Mouse (Mus musculus) layer of hippocampus, adult 11-12 months (tissue): ENCODE measurements at regions not wholly inside any gene's neighbourhood (a gene's known extent, or its start where the extent isn't known, plus 50 kb on each side); places are given as distances from the start of the nearest gene placed in this dataset.

Experiments used
- DNase-seq: peaks from one replicate; pipeline ENCODE4 v3.0.0; 2022; ENCODE audit warnings: low spot score

- no peak for DNase-seq
These were observed 126.7 kb upstream of the Smarca2 start for GRCm38 (mm10) chr19:26478055-26478737.

- DNase-seq, result no peak
These were observed 120.5 kb upstream of the Smarca2 start for GRCm38 (mm10) chr19:26484322-26484721.

- DNase-seq, result no peak
These were observed 112.0 kb upstream of the Smarca2 start for GRCm38 (mm10) chr19:26492806-26493205.

DNA sequence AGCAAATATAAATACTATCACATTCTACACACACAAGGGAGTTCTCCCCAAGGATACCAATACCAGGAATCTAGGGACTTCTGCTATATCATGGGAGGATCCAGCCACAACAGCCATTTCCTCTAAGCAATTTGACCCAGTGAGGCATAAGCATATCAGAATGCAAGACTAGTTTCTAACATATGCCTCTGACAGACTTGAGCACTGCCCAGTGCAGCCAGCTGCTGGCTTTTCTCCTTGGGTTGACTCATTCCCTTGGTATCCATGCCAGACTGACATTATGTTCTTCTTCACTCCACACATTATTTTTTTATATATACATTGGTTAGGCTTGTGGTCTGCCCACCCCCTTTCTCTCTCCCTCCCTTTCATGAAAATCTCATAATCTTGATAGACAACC lies 103.8 kb upstream of the Smarca2 start:
- DNase-seq, result no peak

DNA sequence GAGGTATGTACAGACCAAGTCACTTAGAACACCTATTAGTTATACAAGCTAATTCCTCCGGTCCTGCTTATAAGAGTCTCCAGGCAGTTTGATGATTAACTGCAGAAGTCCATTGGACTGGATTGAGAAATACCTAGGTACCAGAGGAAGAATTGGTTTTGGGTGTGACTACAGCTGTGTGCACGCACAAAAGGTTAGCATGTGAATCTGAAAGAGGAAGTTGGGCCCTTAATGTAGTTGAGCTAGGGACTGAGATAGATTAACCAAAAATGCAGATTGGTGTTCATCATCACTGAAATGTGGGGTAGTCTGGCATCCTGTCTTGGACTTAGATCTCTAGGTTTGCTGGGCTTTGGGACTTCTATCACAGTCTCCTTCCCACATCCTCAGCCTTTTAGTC lies 100.8 kb upstream of the Smarca2 start:
- DNase-seq, result no peak

GRCm38 (mm10) chr19:26506802-26507201 lies 98.0 kb upstream of the Smarca2 start:
- DNase-seq, result no peak

DNA sequence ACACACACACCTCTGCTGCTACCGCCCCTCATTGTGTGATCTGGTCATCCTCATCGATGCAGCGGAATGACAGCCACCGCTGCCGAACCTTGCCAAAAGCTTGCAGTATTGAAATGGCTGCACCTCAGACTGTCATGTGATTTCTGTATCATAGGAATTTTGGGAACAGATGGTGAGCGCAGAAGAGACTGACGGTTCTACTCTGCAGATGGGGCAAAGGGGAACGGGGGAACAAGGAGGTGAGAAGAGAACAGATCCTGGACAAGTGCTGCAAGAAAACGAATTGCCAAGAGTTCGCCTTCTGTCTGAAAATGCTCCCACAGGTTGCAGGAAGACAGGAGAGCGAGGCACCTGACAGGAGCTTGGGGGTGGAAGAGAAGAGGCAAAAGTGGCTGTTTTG lies 96.9 kb upstream of the Smarca2 start:
- DNase-seq, result peak; percentile 13

- DNase-seq, result peak; percentile 12
These were observed 96.2 kb upstream of the Smarca2 start for GRCm38 (mm10) chr19:26508616-26509015.

GRCm38 (mm10) chr19:26509240-26509639 lies 95.6 kb upstream of the Smarca2 start:
- DNase-seq, result no peak

- no peak for DNase-seq
These were observed 94.7 kb upstream of the Smarca2 start for GRCm38 (mm10) chr19:26510185-26510584.

- DNase-seq, result no peak
These were observed 94.0 kb upstream of the Smarca2 start for GRCm38 (mm10) chr19:26510887-26511286.

- no peak for DNase-seq
These were observed 93.1 kb upstream of the Smarca2 start for GRCm38 (mm10) chr19:26511756-26512155.

DNA sequence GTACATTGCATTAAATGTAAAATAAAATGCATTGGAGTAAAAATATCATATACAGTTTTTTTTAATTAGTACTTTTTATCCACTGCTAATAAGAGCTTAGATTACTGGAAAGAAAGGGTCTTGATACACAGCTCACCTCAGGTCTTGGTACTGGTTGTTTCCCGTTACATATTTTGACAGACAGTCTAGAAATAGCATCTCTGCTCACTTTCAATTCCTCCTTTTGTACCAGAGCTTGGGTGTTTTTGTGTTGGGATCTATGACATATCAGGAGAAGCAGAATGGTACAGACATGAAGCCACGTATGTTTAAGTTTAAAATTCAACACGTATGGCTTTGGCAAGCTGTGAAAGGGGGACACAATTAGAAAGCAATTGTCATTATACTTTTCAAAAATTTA lies 80.3 kb upstream of the Smarca2 start:
- no peak for DNase-seq

- no peak for DNase-seq
These were observed 73.5 kb upstream of the Smarca2 start for GRCm38 (mm10) chr19:26531390-26531789.

GRCm38 (mm10) chr19:26532509-26532908 lies 72.3 kb upstream of the Smarca2 start:
- DNase-seq, result no peak

GRCm38 (mm10) chr19:26545671-26546070 lies 59.2 kb upstream of the Smarca2 start:
- DNase-seq, result no peak

DNA sequence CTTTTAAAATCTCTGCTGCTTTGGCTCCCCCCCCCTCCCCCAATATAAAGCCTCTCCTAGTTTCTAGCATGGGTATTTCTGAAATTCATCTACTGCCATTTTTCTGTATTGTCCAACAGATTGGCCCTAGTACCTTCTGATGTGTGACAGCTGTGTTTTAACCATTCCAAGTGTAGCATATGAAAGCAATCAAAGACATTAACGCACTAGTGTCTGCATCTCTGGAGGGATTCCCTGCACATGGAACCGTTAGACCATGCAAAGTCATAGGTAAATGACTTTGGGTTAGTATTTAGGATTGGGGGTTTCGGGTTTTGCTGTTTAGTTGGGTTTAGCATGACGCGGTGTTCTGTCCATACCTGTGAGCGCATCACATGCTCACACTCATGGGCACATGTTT lies 57.3 kb upstream of the Smarca2 start:
- no peak for DNase-seq

DNA sequence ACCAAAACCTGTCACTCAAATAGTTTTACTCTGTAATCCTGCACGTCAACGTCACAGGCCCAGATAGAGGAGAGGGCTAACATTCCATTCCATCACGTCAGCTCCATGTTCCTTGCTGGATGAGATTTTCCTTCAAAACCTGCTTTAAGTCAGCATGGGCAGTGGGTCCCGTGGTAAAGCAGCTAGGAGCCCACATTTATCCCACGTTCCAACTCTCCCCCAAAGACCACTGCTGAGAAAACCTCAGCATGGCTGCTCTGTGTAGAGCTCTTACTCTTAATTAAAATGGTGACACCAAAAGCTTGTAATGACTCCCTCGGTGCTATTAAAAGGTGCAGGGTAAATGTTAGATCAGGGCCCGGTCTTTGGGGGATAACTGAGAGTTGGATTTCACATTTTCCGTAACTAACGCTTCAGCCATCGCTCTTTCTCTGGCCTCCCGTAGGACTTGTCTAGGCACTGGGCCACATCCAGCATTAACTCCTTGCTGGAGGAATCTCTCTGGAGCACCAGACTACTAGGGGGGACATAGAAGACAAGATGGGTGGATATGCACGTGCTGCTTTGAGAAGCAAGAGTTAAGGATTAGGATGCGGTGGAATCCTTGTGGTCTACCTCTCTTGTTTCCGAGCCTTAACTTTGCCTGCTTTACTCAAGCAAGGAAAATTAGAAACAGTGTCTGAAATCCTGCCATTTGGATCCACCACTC lies 56.1 kb upstream of the Smarca2 start:
- no peak for DNase-seq

DNA sequence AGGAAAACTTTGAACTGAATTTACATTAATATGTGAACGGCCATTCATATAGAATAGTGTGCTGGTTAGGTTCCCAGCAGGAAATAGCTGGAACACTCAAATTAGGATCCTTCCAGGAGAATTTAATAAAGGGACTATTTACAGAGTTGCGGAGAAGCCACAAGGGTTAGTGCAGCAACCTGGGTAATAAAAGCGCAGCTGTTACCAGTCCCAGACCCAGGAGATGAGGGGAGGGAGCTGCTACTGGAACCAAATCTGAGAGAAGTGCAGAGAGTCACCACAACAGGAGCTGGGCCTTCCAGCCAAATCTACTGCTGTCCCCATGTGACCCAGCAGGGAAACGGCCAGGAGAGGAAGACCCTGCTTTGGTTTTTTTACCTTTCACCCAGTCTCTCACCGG lies 54.6 kb upstream of the Smarca2 start:
- DNase-seq, result no peak
